Mouse (Mus musculus): Measurements from ENCODE around the gene Cbfb. TPM values are rescaled to one million over a fixed set of nuclear protein-coding genes. Genes with fewer than 3 reads are reported as not detected.

The Cbfb gene
- total and polyA plus RNA-seq, 2 experiments from 2014 or later = 27.8 to 45.1 TPM

DNA sequence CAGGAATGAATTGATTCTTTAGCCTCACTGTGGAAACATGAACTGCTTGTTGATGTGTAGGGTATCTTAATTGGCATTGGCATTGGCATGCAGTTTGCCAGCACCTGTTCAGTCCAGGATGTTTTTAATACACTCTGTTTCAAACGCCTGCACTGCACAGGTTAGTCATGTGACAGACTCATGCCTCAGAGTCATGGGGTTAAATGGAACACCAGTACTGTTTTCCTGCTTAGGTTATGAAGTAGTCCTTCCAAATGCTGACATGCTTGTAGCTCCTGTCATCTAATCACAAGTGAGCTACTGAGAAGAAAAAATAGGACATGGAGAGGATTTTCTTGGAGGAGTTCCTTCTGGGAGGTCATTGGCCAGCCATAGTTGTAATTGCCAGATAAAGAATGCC lies 64.7 kb downstream of the Cbfb start:
- DNase-seq (ENCODE audit: low spot score) (no peak), ATAC-seq (no peak)
- H3K9me3 ChIP-seq (ENCODE audit: low read length) = no peaks in the 10 kb centered on the region
- H3K9ac ChIP-seq (replicated peaks; ENCODE audit: low read length) = no peak overlapping the region
- H3K36me3 ChIP-seq (ENCODE audit: insufficient read depth, low read length) = peaks cover 16% of the 10 kb centered on the region
- no peaks in the 10 kb centered on the region for H3K4me1 ChIP-seq (ENCODE audit: insufficient read depth, low read length)
- TF ChIP-seq CTCF (IDR thresholded peaks at IDR 0.05; ENCODE audit: low read depth) = no peak
- H3K27ac ChIP-seq = no peak overlapping the region
- no peaks in the 10 kb centered on the region for H3K27me3 ChIP-seq (ENCODE audit: insufficient read depth, low read length)
- H3K4me2 ChIP-seq (ENCODE audit: low read depth, low read length) = no peak overlapping the region
- WGBS = 82% methylated on average over 1 of the region's 1 CpGs
- H3K4me3 ChIP-seq (ENCODE audit: low read length) = no peak overlapping the region

GRCm38 (mm10) chr8:105237442-105238142 lies 67.1 kb downstream of the Cbfb start:
- no peaks in the 10 kb centered on the region for H3K27me3 ChIP-seq (ENCODE audit: insufficient read depth, low read length)
- H3K4me2 ChIP-seq (ENCODE audit: low read depth, low read length) = no peak overlapping the region
- H3K36me3 ChIP-seq (ENCODE audit: insufficient read depth, low read length) = peaks cover 29% of the 10 kb centered on the region
- no peak overlapping the region for H3K4me3 ChIP-seq (ENCODE audit: low read length)
- 93% methylated on average over 14 of the region's 14 CpGs for WGBS
- ATAC-seq (no peak), DNase-seq (ENCODE audit: low spot score) (no peak)
- H3K9ac ChIP-seq (replicated peaks; ENCODE audit: low read length) = no peak overlapping the region
- no peaks in the 10 kb centered on the region for H3K4me1 ChIP-seq (ENCODE audit: insufficient read depth, low read length)
- no peak for TF ChIP-seq CTCF (IDR thresholded peaks at IDR 0.05; ENCODE audit: low read depth)
- no peaks in the 10 kb centered on the region for H3K9me3 ChIP-seq (ENCODE audit: low read length)
- H3K27ac ChIP-seq = no peak overlapping the region

GRCm38 (mm10) chr8:105241016-105241415 lies 70.5 kb downstream of the Cbfb start:
- no peak for DNase-seq (ENCODE audit: low spot score)
- Histone ChIP-seq H3K27ac (no peak overlapping the region), H3K4me2 (ENCODE audit: low read depth, low read length) (no peak overlapping the region), H3K4me1 (ENCODE audit: insufficient read depth, low read length) (no peaks in the 10 kb centered on the region), H3K9ac (replicated peaks; ENCODE audit: low read length) (no peak overlapping the region), H3K36me3 (ENCODE audit: insufficient read depth, low read length) (peaks cover 32% of the 10 kb centered on the region), H3K4me3 (ENCODE audit: low read length) (no peak overlapping the region), H3K27me3 (ENCODE audit: insufficient read depth, low read length) (no peaks in the 10 kb centered on the region), H3K9me3 (ENCODE audit: low read length) (no peaks in the 10 kb centered on the region)
- no peak for TF ChIP-seq CTCF (IDR thresholded peaks at IDR 0.05; ENCODE audit: low read depth)
- WGBS = 96% methylated on average over 7 of the region's 7 CpGs
- no peak for ATAC-seq

DNA sequence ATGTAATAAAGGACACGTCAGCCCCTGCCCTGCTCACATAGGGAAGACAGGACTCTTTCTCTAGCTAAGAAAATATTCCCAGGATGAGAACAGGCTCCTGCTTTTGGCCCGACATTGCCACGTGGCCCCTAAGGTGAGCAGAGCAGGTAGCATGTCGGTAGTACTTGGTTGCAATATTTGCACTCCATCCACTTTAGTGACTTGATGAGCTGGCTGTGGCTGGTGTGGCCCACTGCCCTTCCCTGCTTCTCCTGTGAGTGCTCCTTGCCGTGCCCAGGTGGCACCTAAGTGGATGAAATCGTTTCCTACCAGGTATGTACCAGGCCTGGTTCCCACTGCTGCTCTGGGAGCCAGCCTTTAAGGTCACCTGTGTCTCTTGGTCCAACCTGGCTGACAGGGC lies 81.5 kb downstream of the Cbfb start:
- Histone ChIP-seq H3K4me1 (ENCODE audit: insufficient read depth, low read length) (no peaks in the 10 kb centered on the region), H3K27me3 (ENCODE audit: insufficient read depth, low read length) (no peaks in the 10 kb centered on the region), H3K27ac (no peak overlapping the region), H3K36me3 (ENCODE audit: insufficient read depth, low read length) (peaks cover 41% of the 10 kb centered on the region), H3K4me3 (ENCODE audit: low read length) (no peak overlapping the region), H3K9me3 (ENCODE audit: low read length) (no peaks in the 10 kb centered on the region), H3K4me2 (ENCODE audit: low read depth, low read length) (no peak overlapping the region), H3K9ac (replicated peaks; ENCODE audit: low read length) (no peak overlapping the region)
- DNase-seq (ENCODE audit: low spot score) (no peak), ATAC-seq (no peak)
- no peak for TF ChIP-seq CTCF (IDR thresholded peaks at IDR 0.05; ENCODE audit: low read depth)
- 93% methylated on average over 6 of the region's 6 CpGs for WGBS

DNA sequence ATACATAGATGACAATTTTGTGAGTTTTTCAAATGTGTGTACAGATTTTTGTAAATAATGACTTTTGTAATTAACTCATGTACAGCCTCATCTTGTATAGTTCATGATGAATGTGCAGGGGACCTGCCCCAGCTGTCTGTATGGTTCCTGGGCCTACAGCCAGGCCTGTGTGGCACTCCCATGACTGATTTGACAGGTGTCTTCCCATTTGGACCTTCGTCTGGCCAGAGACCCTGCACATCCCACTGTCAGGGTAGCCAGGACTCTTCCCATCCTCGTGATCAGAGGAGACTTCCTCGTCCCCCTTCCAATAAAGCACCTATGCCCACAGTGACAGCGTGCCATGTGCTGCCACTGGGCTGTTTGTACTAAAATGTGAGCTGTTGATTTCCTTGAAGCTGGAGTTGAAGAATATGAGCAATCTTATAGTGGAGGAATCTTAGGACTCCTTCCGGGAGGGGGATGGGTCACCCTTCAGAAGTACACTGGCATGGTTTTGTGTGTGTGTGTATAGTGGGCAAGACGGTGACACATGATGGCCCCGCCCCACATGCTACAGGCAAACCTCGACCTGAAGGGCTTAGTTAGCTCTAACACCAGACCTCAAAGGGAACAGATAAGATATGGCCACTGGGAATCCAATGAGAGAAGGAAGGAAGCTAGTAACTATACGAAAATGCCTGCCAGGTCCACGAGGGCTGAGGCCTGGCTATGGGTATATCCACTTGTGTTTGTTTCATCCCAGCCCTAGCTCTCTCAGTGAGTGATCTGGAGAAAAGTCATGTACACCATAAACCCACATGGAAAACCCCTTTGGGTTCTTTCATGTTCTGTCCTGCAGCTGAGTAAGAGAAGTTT lies 82.4 kb downstream of the Cbfb start:
- Histone ChIP-seq H3K36me3 (ENCODE audit: insufficient read depth, low read length) (peaks cover 37% of the 10 kb centered on the region), H3K9ac (replicated peaks; ENCODE audit: low read length) (no peak overlapping the region), H3K27ac (no peak overlapping the region), H3K9me3 (ENCODE audit: low read length) (no peaks in the 10 kb centered on the region), H3K27me3 (ENCODE audit: insufficient read depth, low read length) (peaks cover 7% of the 10 kb centered on the region; the same call in 1 of the 2 replicates), H3K4me3 (ENCODE audit: low read length) (no peak overlapping the region), H3K4me1 (ENCODE audit: insufficient read depth, low read length) (no peaks in the 10 kb centered on the region), H3K4me2 (ENCODE audit: low read depth, low read length) (no peak overlapping the region)
- WGBS = 88% methylated on average over 10 of the region's 10 CpGs
- DNase-seq (ENCODE audit: low spot score) (no peak), ATAC-seq (no peak)
- no peak for TF ChIP-seq CTCF (IDR thresholded peaks at IDR 0.05; ENCODE audit: low read depth)

- Histone ChIP-seq H3K27ac (peak overlapping the region; percentile 54; the same call in 1 of the 2 replicates), H3K4me2 (ENCODE audit: low read depth, low read length) (peak overlapping the region; percentile 99), H3K36me3 (ENCODE audit: insufficient read depth, low read length) (peaks cover 35% of the 10 kb centered on the region), H3K9me3 (ENCODE audit: low read length) (no peaks in the 10 kb centered on the region), H3K4me3 (ENCODE audit: low read length) (peak overlapping the region; percentile 61), H3K4me1 (ENCODE audit: insufficient read depth, low read length) (no peaks in the 10 kb centered on the region), H3K9ac (replicated peaks; ENCODE audit: low read length) (peak overlapping the region; percentile 68; the same call in 1 of the 2 replicates), H3K27me3 (ENCODE audit: insufficient read depth, low read length) (peaks cover 9% of the 10 kb centered on the region; the same call in 1 of the 2 replicates)
- ATAC-seq (peak; percentile 43), DNase-seq (ENCODE audit: low spot score) (no peak)
- no peak for TF ChIP-seq CTCF (IDR thresholded peaks at IDR 0.05; ENCODE audit: low read depth)
- WGBS = 35% methylated on average over 20 of the region's 20 CpGs
These were observed 83.3 kb downstream of the Cbfb start for GRCm38 (mm10) chr8:105253766-105254151.
